Mouse (Mus musculus) ES-E14 (cell line): ENCODE measurements at regions not wholly inside any gene's neighbourhood (a gene's known extent, or its start where the extent isn't known, plus 50 kb on each side); places are given as distances from the start of the nearest gene placed in this dataset.

Experiments
- CHD2 ChIP-seq: IDR thresholded peaks from 2 replicates; pipeline ENCODE4 v1.6.1; 2014; ENCODE audit warnings: mild to moderate bottlenecking, low read depth, low read length, inconsistent platforms
- MAFK ChIP-seq: IDR thresholded peaks from 2 replicates; pipeline ENCODE4 v1.6.1; 2014; ENCODE audit warnings: mild to moderate bottlenecking, low read depth, low read length, inconsistent platforms; ENCODE audit not compliant: insufficient read depth

DNA sequence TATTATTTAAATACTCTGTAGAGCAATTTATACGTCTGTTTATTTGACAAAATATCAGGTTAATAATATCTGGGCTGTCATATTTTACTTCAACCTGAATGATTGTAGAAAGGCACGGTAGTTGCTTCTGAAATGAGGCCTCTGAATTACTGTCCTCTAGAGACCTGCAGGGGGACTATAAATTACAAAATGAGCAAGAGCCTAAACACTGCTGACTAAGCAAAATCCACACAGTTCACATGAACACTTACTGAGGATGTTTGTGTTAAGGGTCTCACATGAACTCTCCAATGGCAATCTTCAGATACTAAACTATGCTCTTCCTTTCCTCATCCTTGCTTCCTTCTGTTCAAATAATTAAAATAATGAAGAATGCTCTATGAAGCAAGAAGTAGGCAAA is 1120.7 kb downstream of the Amy2a5 start:
- TF ChIP-seq MAFK (peak; percentile 97), CHD2 (no peak)
